Mouse (Mus musculus): ENCODE results near the gene Ptpn21. TPM values are rescaled to one million over a fixed set of nuclear protein-coding genes. Genes with fewer than 3 reads are reported as not detected.

Gene Ptpn21
- polyA plus RNA-seq, 1 experiment from 2014 or later: 7.7 TPM

GRCm38 (mm10) chr12:98737801-98738350 lies 671 bp upstream of the Ptpn21 start:
- peak; percentile 42 for ATAC-seq
- Histone ChIP-seq H3K27me3 (replicated peaks) (no peaks in the 10 kb centered on the region), H3K27ac (peak overlapping the region; percentile 93), H3K4me2 (replicated peaks) (peak overlapping the region; percentile 62), H3K9ac (peak overlapping the region; percentile 90), H3K4me3 (replicated peaks) (peak overlapping the region; percentile 86), H3K36me3 (no peaks in the 10 kb centered on the region), H3K4me1 (replicated peaks) (peaks cover 24% of the 10 kb centered on the region), H3K9me3 (no peaks in the 10 kb centered on the region)
- WGBS: 8% methylated on average over 7 of the region's 7 CpGs

GRCm38 (mm10) chr12:98734880-98735801 lies 2.1 kb downstream of the Ptpn21 start:
- Histone ChIP-seq H3K27me3 (replicated peaks) (no peaks in the 10 kb centered on the region), H3K4me2 (replicated peaks) (peak overlapping the region; percentile 76), H3K9ac (peak overlapping the region; percentile 55), H3K4me3 (replicated peaks) (peak overlapping the region; percentile 61), H3K4me1 (replicated peaks) (peaks cover 16% of the 10 kb centered on the region), H3K9me3 (no peaks in the 10 kb centered on the region), H3K36me3 (no peaks in the 10 kb centered on the region), H3K27ac (peak overlapping the region; percentile 10)
- WGBS: 11% methylated on average over 22 of the region's 22 CpGs
- peak; percentile 13; the same call in 1 of the 2 replicates for ATAC-seq

- Histone ChIP-seq H3K36me3 (no peaks in the 10 kb centered on the region), H3K4me1 (replicated peaks) (peaks cover 16% of the 10 kb centered on the region), H3K9ac (peak overlapping the region; percentile 65), H3K4me2 (replicated peaks) (peak overlapping the region; percentile 76), H3K27me3 (replicated peaks) (no peaks in the 10 kb centered on the region), H3K27ac (peak overlapping the region; percentile 63), H3K9me3 (no peaks in the 10 kb centered on the region), H3K4me3 (replicated peaks) (peak overlapping the region; percentile 61)
- under 1% methylated on average over 30 of the region's 30 CpGs for WGBS
- peak; percentile 87 for ATAC-seq
Measured at GRCm38 (mm10) chr12:98734246-98734879, 2.8 kb downstream of the Ptpn21 start.

GRCm38 (mm10) chr12:98733776-98734175 lies 3.4 kb downstream of the Ptpn21 start:
- ATAC-seq: no peak

GRCm38 (mm10) chr12:98733165-98733564 lies 4.0 kb downstream of the Ptpn21 start:
- Histone ChIP-seq H3K4me2 (replicated peaks) (peak overlapping the region; percentile 76), H3K27ac (no peak overlapping the region), H3K9me3 (no peaks in the 10 kb centered on the region), H3K4me3 (replicated peaks) (peak overlapping the region; percentile 61), H3K27me3 (replicated peaks) (no peaks in the 10 kb centered on the region), H3K36me3 (no peaks in the 10 kb centered on the region), H3K4me1 (replicated peaks) (peaks cover 14% of the 10 kb centered on the region), H3K9ac (peak overlapping the region; percentile 65; the same call in 1 of the 2 replicates)
- ATAC-seq: no peak
- WGBS: 67% methylated on average over 3 of the region's 3 CpGs

More at GRCm38 (mm10) chr12:98733776-98734175, 3.4 kb downstream of the Ptpn21 start:
- peak overlapping the region; percentile 61 for H3K4me3 ChIP-seq (replicated peaks)
- H3K27ac ChIP-seq: no peak overlapping the region
- no peaks in the 10 kb centered on the region for H3K9me3 ChIP-seq
- no peaks in the 10 kb centered on the region for H3K36me3 ChIP-seq
- peaks cover 16% of the 10 kb centered on the region for H3K4me1 ChIP-seq (replicated peaks)
- peak overlapping the region; percentile 65 for H3K9ac ChIP-seq
- H3K27me3 ChIP-seq (replicated peaks): no peaks in the 10 kb centered on the region
- WGBS: 12% methylated on average over 12 of the region's 12 CpGs
- H3K4me2 ChIP-seq (replicated peaks): peak overlapping the region; percentile 76

- WGBS: 92% methylated on average over 11 of the region's 11 CpGs
- Histone ChIP-seq H3K4me2 (replicated peaks) (no peak overlapping the region), H3K4me3 (replicated peaks) (no peak overlapping the region), H3K36me3 (no peaks in the 10 kb centered on the region), H3K9me3 (no peaks in the 10 kb centered on the region), H3K9ac (no peak overlapping the region), H3K27ac (no peak overlapping the region), H3K27me3 (replicated peaks) (no peaks in the 10 kb centered on the region), H3K4me1 (replicated peaks) (peaks cover 9% of the 10 kb centered on the region)
- ATAC-seq: no peak
Measured at GRCm38 (mm10) chr12:98730682-98731081, 6.5 kb downstream of the Ptpn21 start.

GRCm38 (mm10) chr12:98727186-98727585 lies 10.0 kb downstream of the Ptpn21 start:
- no peak overlapping the region for H3K9ac ChIP-seq
- no peak overlapping the region for H3K27ac ChIP-seq
- WGBS: 72% methylated on average over 7 of the region's 7 CpGs
- no peak overlapping the region for H3K4me3 ChIP-seq (replicated peaks)
- no peaks in the 10 kb centered on the region for H3K4me1 ChIP-seq (replicated peaks)
- H3K4me2 ChIP-seq (replicated peaks): no peak overlapping the region
- no peaks in the 10 kb centered on the region for H3K27me3 ChIP-seq (replicated peaks)
- ATAC-seq: no peak
- H3K9me3 ChIP-seq: no peaks in the 10 kb centered on the region
- no peaks in the 10 kb centered on the region for H3K36me3 ChIP-seq

GRCm38 (mm10) chr12:98726078-98726477 lies 11.1 kb downstream of the Ptpn21 start:
- Histone ChIP-seq H3K4me3 (replicated peaks) (no peak overlapping the region), H3K9me3 (no peaks in the 10 kb centered on the region), H3K27me3 (replicated peaks) (no peaks in the 10 kb centered on the region), H3K4me1 (replicated peaks) (no peaks in the 10 kb centered on the region), H3K9ac (no peak overlapping the region), H3K27ac (no peak overlapping the region), H3K36me3 (no peaks in the 10 kb centered on the region), H3K4me2 (replicated peaks) (no peak overlapping the region)
- WGBS: 77% methylated on average over 7 of the region's 7 CpGs
- no peak for ATAC-seq

- peak; percentile 63 for ATAC-seq
Measured at GRCm38 (mm10) chr12:98724976-98725375, 12.2 kb downstream of the Ptpn21 start.

GRCm38 (mm10) chr12:98724224-98724623 lies 13.0 kb downstream of the Ptpn21 start:
- Histone ChIP-seq H3K9me3 (no peaks in the 10 kb centered on the region), H3K4me2 (replicated peaks) (no peak overlapping the region), H3K4me1 (replicated peaks) (peaks cover 3% of the 10 kb centered on the region; the same call in 1 of the 2 replicates), H3K9ac (no peak overlapping the region), H3K27ac (no peak overlapping the region), H3K36me3 (no peaks in the 10 kb centered on the region), H3K4me3 (replicated peaks) (no peak overlapping the region), H3K27me3 (replicated peaks) (no peaks in the 10 kb centered on the region)
- ATAC-seq: no peak
- WGBS: 93% methylated on average over 7 of the region's 7 CpGs

More at GRCm38 (mm10) chr12:98724976-98725375, 12.2 kb downstream of the Ptpn21 start:
- no peak overlapping the region for H3K9ac ChIP-seq
- no peaks in the 10 kb centered on the region for H3K36me3 ChIP-seq
- 54% methylated on average over 5 of the region's 5 CpGs for WGBS
- H3K4me2 ChIP-seq (replicated peaks): no peak overlapping the region
- no peaks in the 10 kb centered on the region for H3K27me3 ChIP-seq (replicated peaks)
- H3K27ac ChIP-seq: no peak overlapping the region
- no peak overlapping the region for H3K4me3 ChIP-seq (replicated peaks)
- H3K4me1 ChIP-seq (replicated peaks): peaks cover 3% of the 10 kb centered on the region; the same call in 1 of the 2 replicates
- no peaks in the 10 kb centered on the region for H3K9me3 ChIP-seq

- ATAC-seq: no peak
- H3K4me1 ChIP-seq (replicated peaks): peaks cover 3% of the 10 kb centered on the region; the same call in 1 of the 2 replicates
- H3K9me3 ChIP-seq: no peaks in the 10 kb centered on the region
- no peak overlapping the region for H3K4me3 ChIP-seq (replicated peaks)
- no peaks in the 10 kb centered on the region for H3K27me3 ChIP-seq (replicated peaks)
- no peak overlapping the region for H3K9ac ChIP-seq
- WGBS: 49% methylated on average over 3 of the region's 3 CpGs
- H3K4me2 ChIP-seq (replicated peaks): no peak overlapping the region
- no peak overlapping the region for H3K27ac ChIP-seq
- H3K36me3 ChIP-seq: no peaks in the 10 kb centered on the region
Measured at GRCm38 (mm10) chr12:98721030-98721429, 16.2 kb downstream of the Ptpn21 start.

- H3K27me3 ChIP-seq (replicated peaks): no peaks in the 10 kb centered on the region
- 32% methylated on average over 3 of the region's 3 CpGs for WGBS
- no peaks in the 10 kb centered on the region for H3K36me3 ChIP-seq
- no peak overlapping the region for H3K9ac ChIP-seq
- no peaks in the 10 kb centered on the region for H3K9me3 ChIP-seq
- H3K4me1 ChIP-seq (replicated peaks): peaks cover 3% of the 10 kb centered on the region; the same call in 1 of the 2 replicates
- H3K4me3 ChIP-seq (replicated peaks): no peak overlapping the region
- H3K4me2 ChIP-seq (replicated peaks): no peak overlapping the region
- H3K27ac ChIP-seq: no peak overlapping the region
- ATAC-seq: no peak
Measured at GRCm38 (mm10) chr12:98720628-98721027, 16.6 kb downstream of the Ptpn21 start.
